Mouse (Mus musculus) testis, adult 2 months (tissue): ENCODE results near the gene Alg11. TPM values are rescaled to one million over a fixed set of nuclear protein-coding genes. Genes with fewer than 3 reads are reported as not detected.

Experiments
- H3K27ac ChIP-seq: fragments of 200-500 bp; 2 replicates; pipeline ENCODE4 v1.5.1; 2012; ENCODE audit warnings: low read depth, low read length; ENCODE audit not compliant: control insufficient read depth, insufficient read depth
- H3K27me3 ChIP-seq: fragments of 200-500 bp; 2 replicates; pipeline ENCODE4 v1.6.1; 2012; ENCODE audit warnings: mild to moderate bottlenecking, low read length, moderate library complexity; ENCODE audit not compliant: control insufficient read depth, insufficient read depth
- H3K36me3 ChIP-seq: fragments of 200-500 bp; 2 replicates; pipeline ENCODE4 v1.6.1; 2012; ENCODE audit warnings: mild to moderate bottlenecking, low read length; ENCODE audit not compliant: control insufficient read depth, insufficient read depth
- H3K4me1 ChIP-seq: fragments of 200-500 bp; 2 replicates; pipeline ENCODE4 v1.6.1; 2012; ENCODE audit warnings: low read length; ENCODE audit not compliant: control insufficient read depth, insufficient read depth
- H3K4me3 ChIP-seq: fragments of 200-500 bp; 2 replicates; pipeline ENCODE4 v1.5.1; 2012; ENCODE audit warnings: low read depth, mild to moderate bottlenecking, low read length, moderate library complexity, mixed read lengths; ENCODE audit not compliant: control insufficient read depth
- CTCF ChIP-seq: fragments of 200-500 bp; IDR thresholded peaks from 2 replicates; pipeline ENCODE4 v1.5.1; 2012; ENCODE audit warnings: low read depth, mild to moderate bottlenecking, inconsistent platforms, low read length, moderate library complexity; ENCODE audit not compliant: control insufficient read depth, insufficient read depth, insufficient replicate concordance
- POLR2A ChIP-seq: fragments of 200-500 bp; IDR thresholded peaks from 2 replicates; pipeline ENCODE4 v1.6.1; 2012; ENCODE audit warnings: low read depth, mild to moderate bottlenecking, inconsistent platforms, low read length, moderate library complexity; ENCODE audit not compliant: control insufficient read depth
- polyA plus RNA-seq: library from polyadenylated mRNA; depleted of rRNA; stranded (reverse); fragments of >200 nt; gene quantifications from 2 replicates; pipeline ENCODE4 v1.2.3, GENCODE M21; 2012; rRNA removed

The Alg11 gene
- polyA plus RNA-seq = 4.5 and 5.0 TPM in 2 replicates

DNA sequence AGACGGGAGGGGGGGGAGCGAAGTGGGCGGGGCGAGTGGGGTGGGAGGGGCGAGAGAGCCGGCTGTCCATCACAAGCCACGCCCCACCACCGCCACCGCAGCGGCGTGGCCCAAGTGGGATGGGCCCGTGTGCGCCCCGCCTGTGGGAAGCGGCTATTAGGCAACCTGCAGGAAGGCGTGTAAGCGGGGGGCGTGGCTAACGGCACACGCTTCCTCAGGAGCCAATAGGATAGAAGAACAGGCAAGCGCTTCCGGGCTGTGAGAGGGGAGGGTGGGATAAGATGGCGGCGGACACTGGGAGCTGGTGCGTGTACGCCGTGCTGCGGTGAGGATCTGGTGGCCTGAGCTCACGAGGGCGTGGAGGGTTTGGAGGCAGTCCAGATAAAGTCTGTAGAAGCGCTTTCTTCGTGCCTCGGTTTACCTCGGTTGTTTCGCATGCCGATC lies at the start of gene Alg11:
TSS of gene Alg11 (plus strand) at position 276 of the 444 bp plus-strand sequence.
- H3K4me1 ChIP-seq = peaks cover 6% of the 10 kb centered on the region
- H3K27ac ChIP-seq = peak within 1 kb of the TSS; percentile 62
- H3K27me3 ChIP-seq = no peaks in the 10 kb centered on the region
- H3K4me3 ChIP-seq = peak within 1 kb of the TSS; percentile 97
- peaks cover 4% of the 10 kb centered on the region; the same call in 1 of the 2 replicates for H3K36me3 ChIP-seq
- TF ChIP-seq CTCF = no peak
- peak; percentile 97 for TF ChIP-seq POLR2A

DNA sequence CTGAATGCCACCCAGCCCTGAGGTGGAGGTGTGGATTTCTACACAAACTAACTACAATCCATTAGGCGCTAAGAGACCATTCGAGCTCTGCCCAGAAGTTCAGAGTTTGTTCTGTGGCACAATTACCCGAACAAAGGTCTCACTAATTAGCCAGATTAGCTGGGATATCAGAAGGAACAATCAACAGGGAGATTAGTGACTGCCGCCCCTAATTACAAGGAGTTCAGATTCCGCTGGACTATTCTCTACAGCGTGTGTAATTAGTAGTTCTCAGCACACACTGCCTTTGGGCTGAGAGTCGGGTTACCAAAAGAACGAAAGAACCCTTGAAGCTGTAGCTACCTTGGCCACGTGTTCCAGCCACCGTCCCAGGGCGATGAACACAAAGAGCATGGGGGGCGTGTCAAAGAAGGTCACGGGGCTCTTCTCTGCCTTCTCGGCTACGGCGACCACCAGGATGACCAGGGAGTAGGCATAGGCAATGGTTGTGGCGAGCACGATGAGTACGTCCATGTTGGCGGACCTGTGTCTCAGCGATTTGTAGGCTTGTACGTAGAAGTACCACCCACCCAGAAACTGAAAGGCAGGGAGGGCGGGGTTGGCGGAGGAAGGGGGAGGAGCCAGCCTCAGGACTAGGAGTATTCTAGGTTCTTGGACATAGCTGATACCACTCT lies 47.4 kb upstream of the Alg11 start:
- Histone ChIP-seq H3K4me3 (no peak overlapping the region), H3K36me3 (no peaks in the 10 kb centered on the region; the same call in 1 of the 2 replicates), H3K27ac (no peak overlapping the region), H3K4me1 (no peaks in the 10 kb centered on the region; the same call in 1 of the 2 replicates), H3K27me3 (no peaks in the 10 kb centered on the region)
- TF ChIP-seq POLR2A (no peak), CTCF (no peak)

DNA sequence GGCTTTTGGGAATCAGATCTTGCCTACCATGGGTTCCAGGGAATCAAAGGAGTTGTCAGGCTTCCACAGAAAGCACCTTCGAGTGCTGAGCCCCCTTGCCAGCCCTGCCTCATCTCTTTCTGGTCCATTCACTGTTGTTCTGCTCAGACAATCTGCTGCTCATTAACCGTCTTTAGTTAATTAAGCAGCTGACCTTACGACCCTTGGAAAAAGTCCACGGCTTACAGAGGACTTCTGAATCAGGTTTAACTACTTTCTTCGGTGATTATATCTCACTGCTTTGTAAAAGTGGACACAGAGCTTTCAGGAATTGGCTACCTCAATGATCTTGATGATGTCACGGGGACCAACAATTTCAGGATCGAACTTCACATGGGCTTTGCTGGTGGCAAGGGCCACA lies 42.8 kb upstream of the Alg11 start:
- H3K4me1 ChIP-seq = no peaks in the 10 kb centered on the region; the same call in 1 of the 2 replicates
- no peak overlapping the region for H3K4me3 ChIP-seq
- no peaks in the 10 kb centered on the region for H3K27me3 ChIP-seq
- no peaks in the 10 kb centered on the region for H3K36me3 ChIP-seq
- TF ChIP-seq CTCF = no peak
- TF ChIP-seq POLR2A = no peak
- H3K27ac ChIP-seq = no peak overlapping the region

- H3K4me3 ChIP-seq = no peak overlapping the region
- no peaks in the 10 kb centered on the region; the same call in 1 of the 2 replicates for H3K4me1 ChIP-seq
- H3K27me3 ChIP-seq = no peaks in the 10 kb centered on the region
- H3K27ac ChIP-seq = no peak overlapping the region
- H3K36me3 ChIP-seq = no peaks in the 10 kb centered on the region
- TF ChIP-seq POLR2A (no peak), CTCF (no peak)
Measured at GRCm38 (mm10) chr8:22019498-22019897, 41.0 kb upstream of the Alg11 start.

DNA sequence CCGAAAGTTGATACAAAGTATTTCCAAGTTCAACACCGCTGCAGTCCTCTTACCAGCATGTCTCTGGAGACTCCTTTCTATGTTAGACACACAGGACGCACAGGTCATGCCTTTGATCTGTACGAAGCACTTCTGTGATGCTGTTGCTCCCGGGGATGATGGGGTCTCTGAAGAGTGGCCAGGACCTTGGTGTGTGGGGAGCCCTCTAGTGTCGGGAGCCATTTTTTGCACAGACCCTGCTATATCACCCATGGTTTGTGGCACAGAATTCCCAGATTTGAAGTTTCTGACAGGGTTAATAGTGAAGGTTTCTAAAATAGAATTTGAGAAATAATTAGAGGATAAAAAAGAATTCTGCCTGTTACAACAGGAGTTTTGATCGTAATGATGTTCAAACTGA lies 38.3 kb upstream of the Alg11 start:
- no peaks in the 10 kb centered on the region; the same call in 1 of the 2 replicates for H3K4me1 ChIP-seq
- TF ChIP-seq POLR2A = no peak
- TF ChIP-seq CTCF = no peak

GRCm38 (mm10) chr8:22025241-22025640 lies 35.3 kb upstream of the Alg11 start:
- H3K4me3 ChIP-seq = no peak overlapping the region

More for the DNA sequence above, 38.3 kb upstream of the Alg11 start:
- Histone ChIP-seq H3K4me3 (no peak overlapping the region), H3K27me3 (no peaks in the 10 kb centered on the region), H3K27ac (no peak overlapping the region), H3K36me3 (no peaks in the 10 kb centered on the region)

DNA sequence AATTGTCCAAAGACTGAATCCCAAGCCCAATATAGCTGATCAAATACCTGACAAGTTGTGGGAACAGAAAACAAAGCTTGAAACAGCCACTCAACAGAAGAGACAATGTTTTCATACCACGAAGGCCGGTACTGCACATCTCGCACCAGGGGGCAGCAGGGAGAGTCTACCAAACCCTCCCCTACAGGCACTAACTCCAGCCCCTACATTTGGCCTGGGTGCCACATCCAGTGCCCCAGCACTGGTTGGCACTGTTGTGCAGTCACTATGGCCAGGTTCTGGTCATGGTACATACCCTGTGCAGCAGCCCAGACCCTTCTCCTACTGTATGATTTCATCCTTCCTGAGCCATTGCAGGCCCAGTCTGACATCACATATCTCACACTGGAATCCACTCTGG lies 31.5 kb upstream of the Alg11 start:
- no peak overlapping the region for H3K27ac ChIP-seq
- no peaks in the 10 kb centered on the region for H3K27me3 ChIP-seq
- no peak overlapping the region for H3K4me3 ChIP-seq
- H3K36me3 ChIP-seq = no peaks in the 10 kb centered on the region
- H3K4me1 ChIP-seq = no peaks in the 10 kb centered on the region
- no peak for TF ChIP-seq POLR2A
- TF ChIP-seq CTCF = peak; percentile 15; the same call in 1 of the 2 replicates

More at GRCm38 (mm10) chr8:22025241-22025640, 35.3 kb upstream of the Alg11 start:
- Histone ChIP-seq H3K27me3 (no peaks in the 10 kb centered on the region), H3K36me3 (no peaks in the 10 kb centered on the region), H3K27ac (no peak overlapping the region), H3K4me1 (no peaks in the 10 kb centered on the region)
- TF ChIP-seq POLR2A = no peak
- no peak for TF ChIP-seq CTCF

GRCm38 (mm10) chr8:22030990-22031389 lies 29.5 kb upstream of the Alg11 start:
- no peak overlapping the region for H3K4me3 ChIP-seq
- H3K36me3 ChIP-seq = no peaks in the 10 kb centered on the region
- no peaks in the 10 kb centered on the region for H3K27me3 ChIP-seq
- H3K27ac ChIP-seq = no peak overlapping the region
- no peaks in the 10 kb centered on the region for H3K4me1 ChIP-seq
- TF ChIP-seq POLR2A (no peak), CTCF (no peak)
